Mouse (Mus musculus) bone marrow macrophage, adult 2 months (primary cell): ENCODE data around the gene Tspan1.

ENCODE experiments used
- CTCF ChIP-seq: IDR thresholded peaks from 2 replicates; pipeline ENCODE4 v1.5.1; 2012; ENCODE audit warnings: low read depth, mild to moderate bottlenecking, low read length, moderate library complexity
- POLR2A ChIP-seq: IDR thresholded peaks from 2 replicates; pipeline ENCODE4 v1.6.1; 2012; ENCODE audit warnings: mild to moderate bottlenecking, low read depth, low read length, borderline replicate concordance

- no peak for TF ChIP-seq CTCF
- no peak for TF ChIP-seq POLR2A
Measured at GRCm38 (mm10) chr4:116122762-116123161, 44.6 kb downstream of the Tspan1 start.
